Mouse (Mus musculus): ENCODE measurements around the gene Setd7. TPM values are rescaled to one million over a fixed set of nuclear protein-coding genes. Genes with fewer than 3 reads are reported as not detected.
"Not testable (repeated sequence)": the region's sequence is repeated elsewhere in the genome, so short reads cannot be mapped to it uniquely, and the experiment has no call there.

The Setd7 gene
- polyA plus RNA-seq, 1 experiment from 2014 or later: 3.6 TPM

DNA sequence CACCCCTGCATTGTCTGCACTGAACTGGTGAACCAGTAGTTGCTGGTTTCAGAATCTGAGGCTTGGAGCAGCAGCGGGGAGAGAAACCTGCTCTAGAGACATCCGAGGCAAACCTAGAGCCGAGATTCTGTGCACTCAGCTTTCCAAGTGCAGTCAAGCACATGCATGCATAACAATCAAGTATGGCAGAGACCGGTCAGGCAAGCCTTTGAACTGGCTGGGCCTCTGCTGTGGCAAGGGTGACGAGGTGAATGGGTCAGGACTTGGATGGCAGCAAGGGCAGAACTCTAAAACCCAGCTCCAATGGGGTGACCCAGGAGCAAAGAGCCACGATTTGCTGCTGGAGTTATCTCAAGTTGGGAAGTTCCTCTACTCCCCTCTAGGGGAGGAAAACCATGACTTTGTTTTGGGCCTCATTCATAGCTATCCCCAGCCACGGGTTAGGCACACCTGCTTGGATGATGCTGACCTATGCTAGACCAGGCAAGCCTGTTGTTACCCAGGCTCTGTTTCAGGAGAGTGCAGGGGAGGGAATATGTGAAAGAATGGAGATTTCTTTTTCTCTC is 27.1 kb upstream of the Setd7 start:
- Histone ChIP-seq H3K36me3 (no peaks in the 10 kb centered on the region), H3K4me3 (no peak overlapping the region), H3K27me3 (replicated peaks) (no peaks in the 10 kb centered on the region), H3K4me1 (replicated peaks) (peaks cover 6% of the 10 kb centered on the region; the same call in 1 of the 2 replicates), H3K4me2 (no peak overlapping the region), H3K9me3 (replicated peaks) (no peaks in the 10 kb centered on the region), H3K27ac (ENCODE audit: poor library complexity, severe bottlenecking) (no peak overlapping the region), H3K9ac (no peak overlapping the region)
- 61% methylated on average over 7 of the region's 7 CpGs for WGBS
- no peak for ATAC-seq (ENCODE audit: insufficient number of reproducible peaks, low FRiP score)

DNA sequence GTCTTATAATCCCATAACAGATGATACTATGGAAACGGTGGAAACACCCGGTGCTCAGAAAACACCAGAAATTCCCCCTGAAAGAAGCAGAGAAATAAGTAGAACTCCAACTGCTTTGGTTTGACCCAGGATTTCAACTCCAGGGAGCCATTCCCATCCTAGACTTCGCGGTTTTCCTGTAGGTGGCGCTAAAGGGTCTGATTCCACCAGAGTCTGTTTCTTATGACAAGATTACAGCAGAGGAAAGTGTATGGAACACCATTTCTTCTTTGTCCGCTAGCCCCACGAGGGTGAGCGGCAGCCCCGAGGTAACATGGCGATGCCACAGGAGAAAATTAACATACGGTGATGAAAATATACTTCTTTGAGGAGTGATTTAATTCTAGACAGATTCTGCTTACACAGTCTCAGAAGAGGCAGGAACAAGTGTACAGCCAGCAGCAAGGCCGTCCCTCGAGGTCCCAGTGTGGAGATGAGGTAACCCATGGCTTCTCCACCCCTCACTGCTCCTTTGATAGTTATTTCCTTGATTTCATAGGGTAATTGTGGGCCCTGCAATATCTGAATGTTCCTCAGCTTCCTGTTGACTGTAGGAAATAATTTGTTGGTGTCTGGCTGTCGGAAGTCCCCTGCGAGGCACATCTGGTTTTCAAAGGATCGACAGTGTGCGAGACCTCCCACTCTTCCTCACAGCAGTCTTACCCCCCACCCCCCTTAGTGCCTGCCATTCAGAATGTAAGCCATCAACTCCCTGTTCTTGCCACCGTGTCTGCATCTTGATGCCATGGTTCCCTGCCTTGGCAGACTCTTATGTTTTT is 23.1 kb upstream of the Setd7 start:
- H3K4me2 ChIP-seq: 0 out of 2 replicates have a peak overlapping the region, but pooled peaks have one; percentile 13

DNA sequence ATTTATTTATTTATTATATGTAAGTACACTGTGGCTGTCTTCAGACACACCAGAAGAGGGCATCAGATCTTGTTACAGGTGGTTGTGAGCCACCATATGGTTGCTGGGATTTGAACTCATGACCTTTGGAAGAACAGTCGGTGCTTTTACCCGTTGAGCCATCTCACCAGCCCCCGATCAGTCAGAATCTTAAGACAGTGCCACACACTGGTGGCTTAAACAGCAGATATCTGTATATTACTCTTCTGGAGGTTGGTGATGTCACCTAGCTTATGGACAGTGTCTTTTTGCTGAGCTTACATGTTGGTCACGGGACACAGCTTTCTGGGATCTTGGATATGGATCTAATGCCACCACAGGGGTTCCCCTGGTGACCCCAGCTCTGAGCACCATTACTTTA is 18.6 kb upstream of the Setd7 start:
- WGBS: 76% methylated on average over 4 of the region's 4 CpGs
- not testable (repeated sequence) for H3K4me2 ChIP-seq; H3K27ac ChIP-seq (ENCODE audit: poor library complexity, severe bottlenecking); ATAC-seq (ENCODE audit: insufficient number of reproducible peaks, low FRiP score); H3K36me3 ChIP-seq; H3K27me3 ChIP-seq (replicated peaks); H3K4me3 ChIP-seq; H3K9ac ChIP-seq; H3K9me3 ChIP-seq (replicated peaks)
- H3K4me1 ChIP-seq (replicated peaks): peaks cover 12% of the 10 kb centered on the region

More for the DNA sequence above, 23.1 kb upstream of the Setd7 start:
- Histone ChIP-seq H3K4me3 (no peak overlapping the region), H3K36me3 (no peaks in the 10 kb centered on the region), H3K9me3 (replicated peaks) (no peaks in the 10 kb centered on the region), H3K9ac (no peak overlapping the region), H3K27me3 (replicated peaks) (no peaks in the 10 kb centered on the region), H3K27ac (ENCODE audit: poor library complexity, severe bottlenecking) (no peak overlapping the region), H3K4me1 (replicated peaks) (peaks cover 5% of the 10 kb centered on the region)
- WGBS: 22% methylated on average over 18 of the region's 18 CpGs
- ATAC-seq (ENCODE audit: insufficient number of reproducible peaks, low FRiP score): peak; percentile 36; the same call in 1 of the 2 replicates

DNA sequence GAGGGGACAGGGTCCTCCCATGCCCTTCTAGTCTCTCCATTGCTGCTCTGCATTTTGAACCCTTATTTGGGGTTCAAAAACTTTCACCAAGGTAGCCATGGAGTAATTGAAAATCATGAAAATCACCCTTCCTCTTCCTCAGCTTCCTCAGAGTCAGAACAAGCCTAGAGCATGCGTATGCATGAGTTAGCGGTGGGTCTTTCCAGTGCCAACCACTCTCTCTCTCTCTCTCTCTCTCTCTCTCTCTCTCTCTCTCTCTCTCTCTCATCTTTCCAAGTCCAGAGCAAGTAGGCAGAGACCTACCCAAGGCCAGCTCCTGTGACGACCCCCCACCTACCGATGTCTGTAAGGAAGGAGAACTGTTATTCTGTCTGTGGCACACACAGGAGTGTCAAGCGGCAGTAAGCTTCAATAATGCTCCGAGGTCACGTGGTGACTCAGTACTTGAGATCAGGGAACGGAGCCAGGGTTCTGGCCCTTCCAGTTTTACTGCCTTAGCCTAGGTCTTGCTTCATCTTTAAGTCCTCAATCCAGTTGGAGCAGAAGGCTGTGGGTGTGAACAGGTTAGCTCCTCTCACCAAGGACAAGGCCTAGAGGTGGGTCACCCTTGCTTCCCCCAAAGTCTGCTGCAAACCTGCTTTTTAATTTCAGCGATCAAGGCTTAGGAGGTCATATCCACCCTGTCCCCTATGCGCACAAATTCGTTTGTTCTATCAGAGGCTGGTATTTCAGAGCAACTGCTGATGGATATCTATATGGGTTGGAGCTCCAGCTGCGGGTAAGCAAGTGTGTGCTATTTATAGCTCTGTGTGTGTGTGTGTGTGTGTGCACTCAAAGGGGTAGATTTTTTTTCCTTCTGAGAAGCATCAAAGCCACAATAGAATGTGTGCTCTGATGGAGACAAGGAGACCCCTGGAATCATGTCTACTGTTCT is 17.4 kb upstream of the Setd7 start:
- Histone ChIP-seq H3K4me2 (no peak overlapping the region), H3K9me3 (replicated peaks) (no peaks in the 10 kb centered on the region), H3K36me3 (no peaks in the 10 kb centered on the region), H3K27me3 (replicated peaks) (no peaks in the 10 kb centered on the region), H3K4me1 (replicated peaks) (peaks cover 12% of the 10 kb centered on the region), H3K9ac (no peak overlapping the region; the same call in 1 of the 2 replicates), H3K27ac (ENCODE audit: poor library complexity, severe bottlenecking) (no peak overlapping the region; the same call in 1 of the 2 replicates), H3K4me3 (no peak overlapping the region)
- WGBS: 59% methylated on average over 12 of the region's 12 CpGs
- 0 out of 2 replicates have a peak, but pooled peaks have one; percentile 33 for ATAC-seq (ENCODE audit: insufficient number of reproducible peaks, low FRiP score)

DNA sequence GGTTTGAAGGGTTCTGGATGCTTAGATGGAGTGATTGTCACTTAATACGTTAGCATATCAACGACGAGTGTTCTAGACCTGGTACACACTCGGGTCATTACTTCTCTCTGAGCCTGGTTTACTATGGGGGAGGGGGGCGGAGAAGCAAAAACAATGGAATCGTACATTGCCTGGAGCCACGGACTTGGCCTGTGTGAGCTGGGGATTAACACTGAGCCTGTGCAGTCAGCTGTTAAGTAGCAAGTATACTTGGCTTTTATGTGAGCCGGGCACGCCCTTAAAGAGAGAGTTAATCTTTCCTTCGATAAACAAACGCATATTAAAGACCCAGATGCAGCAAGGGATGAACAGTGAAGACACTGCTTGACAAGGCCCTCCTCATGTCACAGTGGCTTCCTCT is 16.7 kb upstream of the Setd7 start:
- peaks cover 12% of the 10 kb centered on the region for H3K4me1 ChIP-seq (replicated peaks)
- no peaks in the 10 kb centered on the region for H3K27me3 ChIP-seq (replicated peaks)
- H3K4me3 ChIP-seq: no peak overlapping the region
- 74% methylated on average over 11 of the region's 11 CpGs for WGBS
- H3K9me3 ChIP-seq (replicated peaks): no peaks in the 10 kb centered on the region
- H3K27ac ChIP-seq (ENCODE audit: poor library complexity, severe bottlenecking): no peak overlapping the region
- no peak overlapping the region for H3K4me2 ChIP-seq
- H3K36me3 ChIP-seq: no peaks in the 10 kb centered on the region
- H3K9ac ChIP-seq: no peak overlapping the region
- ATAC-seq (ENCODE audit: insufficient number of reproducible peaks, low FRiP score): no peak

DNA sequence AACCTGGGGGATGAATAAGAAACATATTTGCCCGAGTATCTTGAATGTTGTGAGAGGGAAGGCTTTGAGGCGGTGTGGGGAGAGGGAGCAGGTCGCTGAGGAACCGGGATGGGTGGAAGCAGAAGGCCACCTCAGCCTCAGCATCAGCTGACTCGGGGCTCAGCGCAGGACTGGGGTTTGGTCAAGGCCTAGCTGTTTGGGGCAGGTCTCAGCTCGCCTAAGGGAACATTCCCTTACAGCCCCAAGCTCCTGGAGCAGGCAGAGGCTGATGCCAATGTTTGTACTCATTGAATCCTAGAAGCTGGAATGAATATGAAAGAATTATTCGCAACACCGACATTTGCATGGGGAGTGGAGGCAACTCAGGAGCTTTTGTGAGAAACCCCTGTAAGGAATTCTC is 13.2 kb upstream of the Setd7 start:
- no peak for ATAC-seq (ENCODE audit: insufficient number of reproducible peaks, low FRiP score)
- no peak overlapping the region for H3K4me3 ChIP-seq
- no peak overlapping the region for H3K4me2 ChIP-seq
- no peak overlapping the region for H3K27ac ChIP-seq (ENCODE audit: poor library complexity, severe bottlenecking)
- H3K9ac ChIP-seq: no peak overlapping the region
- WGBS: 81% methylated on average over 9 of the region's 9 CpGs
- H3K27me3 ChIP-seq (replicated peaks): no peaks in the 10 kb centered on the region
- no peaks in the 10 kb centered on the region; the same call in 1 of the 2 replicates for H3K9me3 ChIP-seq (replicated peaks)
- H3K4me1 ChIP-seq (replicated peaks): peaks cover 11% of the 10 kb centered on the region
- H3K36me3 ChIP-seq: no peaks in the 10 kb centered on the region

DNA sequence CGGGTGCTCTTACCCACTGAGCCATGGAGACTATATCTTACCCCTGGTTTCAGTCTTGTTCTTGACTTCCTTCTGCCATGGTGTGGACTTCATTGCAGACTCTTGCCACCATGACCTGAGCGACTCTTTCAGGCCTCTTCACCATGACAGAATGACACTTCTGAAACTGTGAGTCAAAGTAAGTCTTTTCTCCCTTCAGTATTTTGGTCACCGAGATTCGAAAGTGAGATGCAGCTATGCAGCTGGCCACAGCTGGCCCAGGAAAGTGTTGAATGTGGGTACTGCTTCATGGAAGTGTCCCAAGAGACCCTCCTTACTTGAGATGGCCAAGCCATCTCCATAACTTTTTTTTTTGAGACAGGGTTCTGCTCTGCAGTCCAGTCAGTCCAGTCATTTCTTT is 9.5 kb upstream of the Setd7 start:
- no peak for ATAC-seq (ENCODE audit: insufficient number of reproducible peaks, low FRiP score)
- WGBS: 81% methylated on average over 4 of the region's 4 CpGs
- H3K27me3 ChIP-seq (replicated peaks): no peaks in the 10 kb centered on the region
- no peak overlapping the region for H3K4me2 ChIP-seq
- H3K9me3 ChIP-seq (replicated peaks): no peaks in the 10 kb centered on the region; the same call in 1 of the 2 replicates
- no peaks in the 10 kb centered on the region for H3K36me3 ChIP-seq
- no peaks in the 10 kb centered on the region for H3K4me1 ChIP-seq (replicated peaks)
- no peak overlapping the region for H3K4me3 ChIP-seq
- no peak overlapping the region for H3K9ac ChIP-seq
- H3K27ac ChIP-seq (ENCODE audit: poor library complexity, severe bottlenecking): no peak overlapping the region

DNA sequence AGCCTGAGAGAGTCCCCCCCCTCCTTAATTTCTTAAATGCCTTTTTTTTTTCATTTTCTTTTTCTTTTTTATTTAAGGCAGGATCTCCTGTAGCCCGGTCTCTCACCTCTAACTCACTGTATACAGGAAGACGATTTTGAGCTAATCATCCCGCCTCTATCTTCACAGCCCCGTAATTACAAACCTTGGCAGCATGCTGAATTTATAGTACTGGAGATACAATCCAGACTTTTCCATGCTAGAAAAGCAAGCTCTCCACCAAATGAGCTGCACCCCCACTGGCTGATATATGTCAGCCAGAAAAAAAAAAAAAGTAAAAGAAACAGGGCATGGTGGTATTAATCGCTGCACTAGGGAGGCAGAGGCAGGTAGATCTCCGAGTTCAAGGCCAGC is 1.3 kb upstream of the Setd7 start:
- Histone ChIP-seq H3K4me1 (replicated peaks) (peaks cover 18% of the 10 kb centered on the region), H3K27ac (ENCODE audit: poor library complexity, severe bottlenecking) (no peak overlapping the region), H3K27me3 (replicated peaks) (no peaks in the 10 kb centered on the region), H3K4me2 (peak overlapping the region; percentile 100), H3K9me3 (replicated peaks) (no peaks in the 10 kb centered on the region), H3K36me3 (peaks cover 9% of the 10 kb centered on the region), H3K4me3 (no peak overlapping the region), H3K9ac (no peak overlapping the region)
- WGBS: 63% methylated on average over 6 of the region's 6 CpGs
- no peak for ATAC-seq (ENCODE audit: insufficient number of reproducible peaks, low FRiP score)

DNA sequence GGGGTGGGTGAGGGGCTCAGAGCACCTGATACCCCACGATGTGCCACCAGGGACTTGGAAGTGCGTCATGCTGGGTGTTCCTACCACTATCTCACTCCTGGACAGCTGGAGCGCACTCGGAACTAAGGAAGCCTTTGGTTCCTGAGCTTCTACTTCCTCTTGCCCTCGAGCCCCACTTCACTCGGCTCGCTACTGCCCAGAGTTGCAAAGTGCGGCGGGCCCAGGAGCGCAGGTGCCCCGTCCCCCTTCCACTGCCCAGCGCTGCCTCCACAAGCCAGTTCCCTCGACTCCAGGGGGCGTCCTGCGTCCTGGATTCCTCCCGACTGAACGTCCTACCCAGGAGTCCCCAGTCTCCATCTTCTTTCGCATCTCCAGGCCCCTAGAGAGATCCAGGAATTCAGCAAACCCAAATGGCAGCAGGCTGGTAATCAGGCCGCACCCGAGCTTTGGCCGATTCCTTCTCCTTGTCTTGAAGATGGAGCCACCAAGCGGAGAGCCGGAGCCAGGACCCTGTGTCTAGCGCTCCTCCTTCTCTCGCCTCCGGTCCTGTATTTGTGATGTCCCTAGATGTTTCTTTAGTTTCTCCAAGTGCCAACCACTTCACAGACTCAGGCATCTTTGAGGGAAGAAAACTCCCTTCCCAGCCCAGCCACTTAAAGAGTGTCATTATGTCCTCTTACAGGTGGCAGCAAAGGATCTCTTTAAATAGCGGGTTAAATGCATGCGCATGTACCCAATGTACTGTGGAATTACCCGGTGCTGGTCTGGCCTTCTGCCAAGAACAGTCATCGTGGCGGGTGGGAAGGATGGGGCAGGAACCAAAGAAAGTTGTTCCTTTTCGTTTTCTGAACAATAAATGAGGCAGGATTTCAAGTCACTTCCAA is 672 bp upstream of the Setd7 start:
- H3K27me3 ChIP-seq (replicated peaks): no peaks in the 10 kb centered on the region
- peak overlapping the region; percentile 99 for H3K9ac ChIP-seq
- H3K4me3 ChIP-seq: peak overlapping the region; percentile 96
- peak overlapping the region; percentile 98 for H3K27ac ChIP-seq (ENCODE audit: poor library complexity, severe bottlenecking)
- WGBS: 2% methylated on average over 32 of the region's 32 CpGs
- peaks cover 18% of the 10 kb centered on the region for H3K4me1 ChIP-seq (replicated peaks)
- H3K36me3 ChIP-seq: peaks cover 9% of the 10 kb centered on the region
- H3K4me2 ChIP-seq: peak overlapping the region; percentile 100
- ATAC-seq (ENCODE audit: insufficient number of reproducible peaks, low FRiP score): peak; percentile 52
- H3K9me3 ChIP-seq (replicated peaks): no peaks in the 10 kb centered on the region
